Mouse (Mus musculus): Measurements from ENCODE around the gene Gm28845. TPM values are rescaled to one million over a fixed set of nuclear protein-coding genes. Genes with fewer than 3 reads are reported as not detected.

Gm28845 gene
- polyA plus RNA-seq (2015; fragmentation: Nextera tagmentation; extraction: Ambion mirVana): not detected in 2 replicates

GRCm38 (mm10) chr1:65119438-65119837, at the start of gene Gm28845:
TSS of gene Gm28845 (minus strand) at chr1:65119558.
- Histone ChIP-seq H3K4me2 (no peak within 1 kb of the TSS), H3K27ac (peak within 1 kb of the TSS; percentile 71; the same call in 1 of the 2 replicates), H3K9me3 (no peaks in the 10 kb centered on the region), H3K36me3 (no peaks in the 10 kb centered on the region), H3K9ac (no peak within 1 kb of the TSS), H3K27me3 (replicated peaks) (no peaks in the 10 kb centered on the region), H3K4me1 (no peaks in the 10 kb centered on the region), H3K4me3 (replicated peaks) (no peak within 1 kb of the TSS)
- ATAC-seq (ENCODE audit: insufficient read depth, low FRiP score, low read depth): no peak
- 88% methylated on average over 1 of the region's 1 CpGs for WGBS

GRCm38 (mm10) chr1:65167496-65167895, 48.1 kb upstream of the Gm28845 start:
- 88% methylated on average over 1 of the region's 1 CpGs for WGBS
- Histone ChIP-seq H3K9me3 (no peaks in the 10 kb centered on the region), H3K27ac (no peak overlapping the region), H3K9ac (no peak overlapping the region), H3K4me1 (no peaks in the 10 kb centered on the region), H3K4me2 (no peak overlapping the region), H3K4me3 (replicated peaks) (no peak overlapping the region), H3K27me3 (replicated peaks) (no peaks in the 10 kb centered on the region), H3K36me3 (peaks cover 56% of the 10 kb centered on the region)
- no peak for ATAC-seq (ENCODE audit: insufficient read depth, low FRiP score, low read depth)

- Histone ChIP-seq H3K27ac (no peak overlapping the region), H3K9me3 (no peaks in the 10 kb centered on the region), H3K4me2 (no peak overlapping the region), H3K27me3 (replicated peaks) (no peaks in the 10 kb centered on the region), H3K36me3 (peaks cover 62% of the 10 kb centered on the region), H3K4me1 (no peaks in the 10 kb centered on the region), H3K9ac (no peak overlapping the region), H3K4me3 (replicated peaks) (no peak overlapping the region)
- WGBS: 96% methylated on average over 1 of the region's 1 CpGs
- ATAC-seq (ENCODE audit: insufficient read depth, low FRiP score, low read depth): no peak
Measured at GRCm38 (mm10) chr1:65162210-65162609, 42.9 kb upstream of the Gm28845 start.

- no peaks in the 10 kb centered on the region for H3K9me3 ChIP-seq
- no peak overlapping the region for H3K27ac ChIP-seq
- H3K4me2 ChIP-seq: no peak overlapping the region
- ATAC-seq (ENCODE audit: insufficient read depth, low FRiP score, low read depth): no peak
- H3K9ac ChIP-seq: no peak overlapping the region
- H3K36me3 ChIP-seq: peaks cover 22% of the 10 kb centered on the region
- H3K4me1 ChIP-seq: no peaks in the 10 kb centered on the region
- no peaks in the 10 kb centered on the region for H3K27me3 ChIP-seq (replicated peaks)
- WGBS: 92% methylated on average over 5 of the region's 5 CpGs
- H3K4me3 ChIP-seq (replicated peaks): no peak overlapping the region
Measured at GRCm38 (mm10) chr1:65156111-65156510, 36.8 kb upstream of the Gm28845 start.

- no peak for ATAC-seq (ENCODE audit: insufficient read depth, low FRiP score, low read depth)
- no peak overlapping the region for H3K27ac ChIP-seq
Measured at GRCm38 (mm10) chr1:65154814-65155213, 35.5 kb upstream of the Gm28845 start.

GRCm38 (mm10) chr1:65147971-65148370, 28.6 kb upstream of the Gm28845 start:
- no peak overlapping the region for H3K4me3 ChIP-seq (replicated peaks)
- no peaks in the 10 kb centered on the region for H3K36me3 ChIP-seq
- H3K4me1 ChIP-seq: no peaks in the 10 kb centered on the region
- no peaks in the 10 kb centered on the region for H3K9me3 ChIP-seq
- no peak overlapping the region for H3K4me2 ChIP-seq
- no peaks in the 10 kb centered on the region for H3K27me3 ChIP-seq (replicated peaks)
- WGBS: 73% methylated on average over 3 of the region's 3 CpGs
- ATAC-seq (ENCODE audit: insufficient read depth, low FRiP score, low read depth): no peak
- no peak overlapping the region for H3K9ac ChIP-seq
- H3K27ac ChIP-seq: no peak overlapping the region

More at GRCm38 (mm10) chr1:65154814-65155213, 35.5 kb upstream of the Gm28845 start:
- peaks cover 11% of the 10 kb centered on the region; the same call in 1 of the 2 replicates for H3K36me3 ChIP-seq
- no peaks in the 10 kb centered on the region for H3K4me1 ChIP-seq
- no peak overlapping the region for H3K4me2 ChIP-seq
- H3K9ac ChIP-seq: no peak overlapping the region
- H3K27me3 ChIP-seq (replicated peaks): no peaks in the 10 kb centered on the region
- H3K9me3 ChIP-seq: no peaks in the 10 kb centered on the region
- H3K4me3 ChIP-seq (replicated peaks): no peak overlapping the region

GRCm38 (mm10) chr1:65147326-65147725, 28.0 kb upstream of the Gm28845 start:
- no peaks in the 10 kb centered on the region for H3K27me3 ChIP-seq (replicated peaks)
- H3K27ac ChIP-seq: no peak overlapping the region
- H3K9me3 ChIP-seq: no peaks in the 10 kb centered on the region
- H3K4me3 ChIP-seq (replicated peaks): no peak overlapping the region
- ATAC-seq (ENCODE audit: insufficient read depth, low FRiP score, low read depth): no peak
- no peak overlapping the region for H3K4me2 ChIP-seq
- 89% methylated on average over 5 of the region's 5 CpGs for WGBS
- H3K4me1 ChIP-seq: no peaks in the 10 kb centered on the region
- H3K36me3 ChIP-seq: no peaks in the 10 kb centered on the region
- no peak overlapping the region for H3K9ac ChIP-seq

- Histone ChIP-seq H3K27ac (no peak overlapping the region), H3K27me3 (replicated peaks) (no peaks in the 10 kb centered on the region), H3K4me2 (no peak overlapping the region), H3K4me3 (replicated peaks) (no peak overlapping the region), H3K4me1 (no peaks in the 10 kb centered on the region), H3K36me3 (no peaks in the 10 kb centered on the region), H3K9ac (no peak overlapping the region), H3K9me3 (no peaks in the 10 kb centered on the region)
- 25% methylated on average over 2 of the region's 2 CpGs for WGBS
- no peak for ATAC-seq (ENCODE audit: insufficient read depth, low FRiP score, low read depth)
Measured at GRCm38 (mm10) chr1:65146601-65147000, 27.2 kb upstream of the Gm28845 start.

- no peak overlapping the region for H3K9ac ChIP-seq
- H3K36me3 ChIP-seq: no peaks in the 10 kb centered on the region
- H3K4me3 ChIP-seq (replicated peaks): no peak overlapping the region
- WGBS: 79% methylated on average over 2 of the region's 2 CpGs
- no peaks in the 10 kb centered on the region for H3K4me1 ChIP-seq
- no peaks in the 10 kb centered on the region for H3K9me3 ChIP-seq
- H3K27me3 ChIP-seq (replicated peaks): no peaks in the 10 kb centered on the region
- no peak for ATAC-seq (ENCODE audit: insufficient read depth, low FRiP score, low read depth)
- no peak overlapping the region for H3K4me2 ChIP-seq
- H3K27ac ChIP-seq: no peak overlapping the region
Measured at GRCm38 (mm10) chr1:65144783-65145182, 25.4 kb upstream of the Gm28845 start.

- no peak overlapping the region for H3K4me3 ChIP-seq (replicated peaks)
Measured at GRCm38 (mm10) chr1:65137560-65137959, 18.2 kb upstream of the Gm28845 start.

GRCm38 (mm10) chr1:65132833-65133232, 13.5 kb upstream of the Gm28845 start:
- no peak overlapping the region for H3K27ac ChIP-seq
- H3K4me2 ChIP-seq: no peak overlapping the region
- no peaks in the 10 kb centered on the region for H3K36me3 ChIP-seq
- no peak for ATAC-seq (ENCODE audit: insufficient read depth, low FRiP score, low read depth)
- WGBS: 91% methylated on average over 1 of the region's 1 CpGs
- H3K9ac ChIP-seq: no peak overlapping the region
- no peaks in the 10 kb centered on the region for H3K4me1 ChIP-seq
- no peaks in the 10 kb centered on the region for H3K9me3 ChIP-seq
- H3K27me3 ChIP-seq (replicated peaks): no peaks in the 10 kb centered on the region
- H3K4me3 ChIP-seq (replicated peaks): no peak overlapping the region

More at GRCm38 (mm10) chr1:65137560-65137959, 18.2 kb upstream of the Gm28845 start:
- Histone ChIP-seq H3K9ac (no peak overlapping the region), H3K4me1 (no peaks in the 10 kb centered on the region), H3K27ac (no peak overlapping the region), H3K36me3 (no peaks in the 10 kb centered on the region), H3K27me3 (replicated peaks) (no peaks in the 10 kb centered on the region), H3K9me3 (no peaks in the 10 kb centered on the region), H3K4me2 (no peak overlapping the region)
- no peak for ATAC-seq (ENCODE audit: insufficient read depth, low FRiP score, low read depth)
- 76% methylated on average over 6 of the region's 6 CpGs for WGBS

- H3K4me1 ChIP-seq: no peaks in the 10 kb centered on the region
- no peak overlapping the region for H3K4me3 ChIP-seq (replicated peaks)
- H3K27ac ChIP-seq: no peak overlapping the region
- WGBS: 89% methylated on average over 1 of the region's 1 CpGs
- no peak for ATAC-seq (ENCODE audit: insufficient read depth, low FRiP score, low read depth)
- no peaks in the 10 kb centered on the region for H3K9me3 ChIP-seq
- no peak overlapping the region for H3K4me2 ChIP-seq
- H3K9ac ChIP-seq: no peak overlapping the region
- no peaks in the 10 kb centered on the region for H3K27me3 ChIP-seq (replicated peaks)
- H3K36me3 ChIP-seq: no peaks in the 10 kb centered on the region
Measured at GRCm38 (mm10) chr1:65131671-65132070, 12.3 kb upstream of the Gm28845 start.

- Histone ChIP-seq H3K9ac (no peak overlapping the region), H3K36me3 (no peaks in the 10 kb centered on the region), H3K27ac (no peak overlapping the region), H3K4me2 (no peak overlapping the region), H3K27me3 (replicated peaks) (no peaks in the 10 kb centered on the region), H3K9me3 (no peaks in the 10 kb centered on the region), H3K4me1 (no peaks in the 10 kb centered on the region), H3K4me3 (replicated peaks) (no peak overlapping the region)
- ATAC-seq (ENCODE audit: insufficient read depth, low FRiP score, low read depth): no peak
- 71% methylated on average over 3 of the region's 3 CpGs for WGBS
Measured at GRCm38 (mm10) chr1:65130226-65130625, 10.9 kb upstream of the Gm28845 start.

Data from stomach, embryonic 15.5 days (tissue).